Mouse (Mus musculus) ES-Bruce4 (cell line): ENCODE measurements around the gene Olfr313.

Experiments used
- CTCF ChIP-seq: IDR thresholded peaks from one replicate; pipeline ENCODE4 v1.8.1; 2011; ENCODE audit warnings: low read depth, low read length
- POLR2A ChIP-seq: IDR thresholded peaks from one replicate; pipeline ENCODE4 v1.8.1; 2011; ENCODE audit warnings: low read length; ENCODE audit not compliant: insufficient read depth

GRCm38 (mm10) chr11:58788346-58788745 is 26.5 kb upstream of the Olfr313 start:
- TF ChIP-seq CTCF (no peak), POLR2A (no peak)
